Mouse (Mus musculus): ENCODE measurements around the gene Dio3.

GRCm38 (mm10) chr12:110255731-110256130 lies 23.1 kb upstream of the Dio3 start:
- TF ChIP-seq CTCF (IDR thresholded peaks at IDR 0.05; ENCODE audit: low read depth, low read length) (no peak), POLR2A (IDR thresholded peaks at IDR 0.05; ENCODE audit: insufficient read depth, low read length) (no peak), EP300 (IDR thresholded peaks at IDR 0.05; ENCODE audit: insufficient read depth, low read depth, low read length) (no peak)

All from ES-Bruce4 (cell line).